Mouse (Mus musculus): ENCODE results near the gene Vsig8.
A peak's percentile ranks its signal among the peaks of the same experiment; 100 is the strongest.

Vsig8 gene

DNA sequence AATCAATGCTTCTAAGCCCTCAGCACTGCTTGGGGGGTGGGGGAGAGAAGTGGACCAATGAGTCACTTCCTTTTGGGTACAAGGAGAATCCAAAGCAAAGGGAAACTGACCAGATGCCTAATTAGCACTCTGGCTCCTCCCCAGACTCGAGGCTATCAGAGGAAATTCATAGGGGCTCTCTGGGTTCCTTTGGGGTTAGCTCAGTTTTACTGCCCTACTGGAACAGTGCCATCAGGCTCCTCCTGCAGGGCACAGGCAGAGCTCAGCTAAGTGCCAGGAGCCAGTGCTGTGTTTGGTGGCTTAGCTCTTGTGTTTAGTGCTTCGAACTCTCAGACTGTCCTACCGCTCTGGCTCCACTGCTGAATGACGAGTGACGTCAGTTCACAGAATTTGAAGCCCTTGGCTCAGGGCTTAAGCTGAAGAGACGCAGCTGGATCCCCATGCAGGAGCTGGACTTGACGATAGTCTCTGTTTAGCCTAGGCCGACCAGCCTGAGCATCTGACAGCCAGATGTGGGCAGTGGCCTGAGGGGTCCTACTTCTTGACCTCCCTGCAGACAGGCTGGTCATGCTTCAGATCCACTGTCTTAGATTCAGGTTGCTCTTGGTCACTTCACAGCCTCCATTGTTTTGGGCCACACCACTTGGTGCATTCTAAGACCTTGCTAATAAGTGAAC is 25.1 kb upstream of the Vsig8 start:
- DNase-seq = peak; percentile 21

DNA sequence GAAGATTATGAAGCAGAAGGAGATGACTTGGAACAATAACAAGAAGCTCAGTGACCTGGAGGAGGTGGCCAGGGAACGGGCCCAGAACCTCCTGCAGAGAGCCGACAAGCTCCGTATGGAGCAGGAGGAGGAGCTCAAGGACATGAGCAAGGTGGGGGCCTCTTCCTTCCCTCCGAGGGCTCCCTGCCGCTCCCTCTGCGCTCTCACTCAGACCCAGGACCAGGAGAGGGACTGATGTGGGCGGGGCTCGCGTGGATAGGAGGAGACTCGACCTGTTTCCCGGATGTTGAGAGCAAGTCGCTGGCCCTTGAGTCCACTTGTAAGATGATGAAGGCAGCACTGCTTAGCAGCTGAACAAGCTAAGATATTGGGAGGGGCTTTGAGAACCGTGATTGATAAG is 23.2 kb upstream of the Vsig8 start:
- DNase-seq = peak; percentile 49

DNA sequence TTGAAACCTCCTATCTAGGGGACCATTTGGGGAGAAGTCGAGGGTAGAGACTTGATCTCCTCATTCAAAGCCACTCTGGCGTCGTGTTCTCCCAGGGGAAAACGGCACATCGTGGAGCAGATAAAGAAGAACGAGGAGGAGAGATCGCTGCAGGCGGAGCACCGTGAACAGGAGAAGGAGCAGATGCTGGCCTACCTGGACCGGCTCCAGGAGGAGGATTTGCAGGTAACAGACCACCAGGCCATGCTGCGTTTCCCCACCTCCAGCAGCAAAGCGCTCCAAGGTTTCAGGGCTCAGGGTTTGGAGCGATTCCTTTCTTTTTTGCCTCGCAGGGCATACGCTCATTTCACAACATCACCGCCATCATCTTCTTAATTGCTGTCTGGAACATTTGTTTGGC is 20.6 kb upstream of the Vsig8 start:
- DNase-seq = no peak

GRCm38 (mm10) chr1:172539827-172540226 is 15.9 kb upstream of the Vsig8 start:
- DNase-seq = no peak

- no peak for DNase-seq
Measured at GRCm38 (mm10) chr1:172540283-172540820, 15.4 kb upstream of the Vsig8 start.

DNA sequence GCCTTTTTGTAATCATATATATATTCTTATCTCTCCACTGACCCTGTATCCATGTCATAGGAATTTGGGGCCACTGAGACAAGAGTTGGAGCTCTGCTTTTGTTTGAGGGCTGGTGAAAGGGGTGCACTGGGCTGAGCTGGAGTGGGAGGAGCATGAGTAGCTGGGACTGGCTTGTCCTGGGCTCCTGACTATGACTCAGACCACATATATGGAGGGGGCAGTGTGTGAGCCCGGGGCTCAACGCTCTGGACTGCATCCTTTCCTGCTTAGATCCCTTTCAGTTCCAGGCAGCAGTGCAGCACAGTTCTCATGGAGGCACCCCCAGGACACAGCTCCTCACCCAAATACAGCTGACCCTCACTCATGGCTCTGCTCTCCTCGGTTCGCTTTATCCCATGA is 9.7 kb upstream of the Vsig8 start:
- no peak for DNase-seq

DNA sequence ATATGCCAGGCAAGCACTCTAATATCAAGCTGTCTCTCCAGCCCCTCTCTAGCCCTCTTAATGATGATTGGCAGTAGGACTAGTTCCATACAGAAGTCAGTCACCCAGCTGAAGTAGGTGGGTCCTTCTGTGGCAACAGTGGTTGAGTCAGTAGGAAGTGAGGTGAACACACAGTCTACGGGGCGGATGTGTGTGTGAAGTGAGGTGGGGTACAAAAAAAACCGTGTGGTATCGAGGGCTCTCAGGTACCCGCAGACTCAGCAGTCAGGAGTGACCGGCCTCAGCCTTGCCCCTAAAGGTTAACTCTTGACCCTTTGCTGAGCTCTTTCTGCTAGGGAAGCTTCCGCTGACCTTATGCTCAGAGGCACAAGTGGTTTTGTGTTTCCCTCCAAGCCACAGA is 7.2 kb upstream of the Vsig8 start:
- DNase-seq = no peak

GRCm38 (mm10) chr1:172549314-172549713 is 6.4 kb upstream of the Vsig8 start:
- DNase-seq = no peak

DNA sequence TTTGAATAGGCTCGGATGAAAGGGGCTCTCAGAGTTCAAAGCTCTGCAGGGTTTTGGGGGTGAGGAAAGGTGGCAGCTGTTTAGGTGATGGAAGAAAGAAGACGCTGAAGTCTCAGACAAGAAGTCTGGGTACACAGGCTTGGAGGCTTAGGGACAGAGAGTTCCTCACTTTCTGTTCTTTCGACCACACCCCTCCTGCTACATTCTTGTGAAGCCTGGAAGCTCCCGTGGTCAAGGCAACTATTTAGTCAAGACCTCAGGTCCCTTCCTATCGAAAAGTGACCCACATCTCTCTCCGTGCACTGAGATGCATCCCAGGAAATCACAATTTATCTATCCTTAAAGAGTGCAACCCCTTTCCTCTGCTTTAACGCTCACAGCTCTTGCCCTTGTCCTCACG is 6.0 kb upstream of the Vsig8 start:
- no peak for DNase-seq

GRCm38 (mm10) chr1:172550551-172550951 is 5.2 kb upstream of the Vsig8 start:
- peak; percentile 69 for DNase-seq

DNA sequence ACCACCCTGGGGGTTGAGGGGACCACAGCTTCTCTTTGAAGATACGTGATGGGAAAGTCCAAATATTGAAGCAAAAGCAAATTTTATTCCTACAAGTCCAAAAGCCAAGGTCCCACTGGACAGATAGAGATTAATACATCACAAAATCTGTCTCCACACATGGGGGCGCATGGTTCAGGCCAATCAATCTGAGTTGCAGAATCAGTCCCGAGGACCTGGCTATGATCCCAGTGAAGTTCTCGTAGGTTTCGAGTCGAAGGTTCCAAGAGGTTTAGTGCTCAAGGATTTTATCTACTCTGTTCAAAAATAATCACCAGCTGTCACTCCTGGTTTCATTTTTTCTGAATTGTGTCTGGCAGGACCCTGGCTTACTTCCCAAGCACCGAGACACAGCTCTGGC is 4.7 kb upstream of the Vsig8 start:
- no peak for DNase-seq

DNA sequence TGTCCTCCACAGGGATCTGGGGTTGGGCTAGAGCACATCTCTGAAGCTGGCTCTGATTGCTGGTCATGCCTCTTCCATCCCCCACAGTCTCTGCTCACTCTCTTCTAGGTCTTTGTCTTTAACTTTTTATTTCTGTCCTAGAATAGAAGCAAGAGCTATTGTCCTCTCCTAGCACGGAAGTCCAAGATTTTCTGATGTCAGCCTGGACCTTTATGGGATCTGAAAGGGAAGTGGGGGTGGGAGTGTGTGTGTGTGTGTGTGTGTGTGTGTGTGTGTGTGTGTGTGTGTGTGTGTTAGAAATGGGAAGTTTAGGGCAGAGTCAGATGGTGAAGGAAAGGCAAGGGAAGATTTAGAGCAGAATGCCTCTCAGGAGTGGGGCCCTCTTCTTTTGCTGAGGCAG is 3.1 kb upstream of the Vsig8 start:
- peak; percentile 53 for DNase-seq

- peak; percentile 86 for DNase-seq
Measured at GRCm38 (mm10) chr1:172562641-172563464, 7.1 kb downstream of the Vsig8 start.

- no peak for DNase-seq
Measured at GRCm38 (mm10) chr1:172563465-172563828, 7.7 kb downstream of the Vsig8 start.

DNA sequence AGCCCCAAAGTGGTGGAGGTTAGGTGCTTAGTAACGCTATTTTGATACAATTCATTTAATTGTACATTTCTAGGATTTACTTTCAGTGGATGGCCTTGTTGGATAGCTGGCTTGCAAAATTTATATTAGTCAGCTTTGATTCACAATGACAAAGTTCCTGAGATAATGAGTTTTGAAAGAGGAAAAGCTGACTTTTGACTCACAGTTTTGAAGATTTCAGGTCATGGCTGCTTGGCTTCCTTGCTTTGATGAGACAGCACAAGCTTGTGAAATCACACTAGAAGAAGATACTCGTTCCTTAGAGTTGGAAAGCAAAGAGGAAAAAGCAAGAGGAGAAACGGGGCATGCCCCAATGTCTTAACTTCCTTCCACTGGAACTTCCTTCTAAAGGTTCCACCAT is 10.4 kb downstream of the Vsig8 start:
- DNase-seq = no peak

- no peak for DNase-seq
Measured at GRCm38 (mm10) chr1:172567758-172568157, 12.0 kb downstream of the Vsig8 start.

- DNase-seq = no peak
Measured at GRCm38 (mm10) chr1:172580116-172580515, 24.4 kb downstream of the Vsig8 start.

DNA sequence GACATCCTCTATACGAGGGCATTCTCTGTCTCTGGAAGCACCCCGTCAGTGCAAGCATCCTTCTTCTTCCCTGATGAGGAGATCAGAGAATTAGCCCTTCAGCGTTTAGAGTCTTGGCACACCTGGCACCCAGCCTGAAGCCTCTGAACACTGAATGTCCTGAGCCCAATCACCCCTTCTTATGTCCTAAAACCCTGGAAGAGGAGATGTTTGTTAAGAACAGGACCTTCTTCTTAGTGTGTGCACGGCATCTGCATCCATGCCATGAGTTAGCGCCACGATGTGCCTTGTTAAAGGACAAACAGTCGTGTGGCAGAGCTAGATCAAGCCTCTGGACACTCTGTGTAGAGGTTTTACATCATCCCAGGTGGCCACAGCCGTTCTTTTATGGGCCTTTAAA is 26.7 kb downstream of the Vsig8 start:
- no peak for DNase-seq

DNA sequence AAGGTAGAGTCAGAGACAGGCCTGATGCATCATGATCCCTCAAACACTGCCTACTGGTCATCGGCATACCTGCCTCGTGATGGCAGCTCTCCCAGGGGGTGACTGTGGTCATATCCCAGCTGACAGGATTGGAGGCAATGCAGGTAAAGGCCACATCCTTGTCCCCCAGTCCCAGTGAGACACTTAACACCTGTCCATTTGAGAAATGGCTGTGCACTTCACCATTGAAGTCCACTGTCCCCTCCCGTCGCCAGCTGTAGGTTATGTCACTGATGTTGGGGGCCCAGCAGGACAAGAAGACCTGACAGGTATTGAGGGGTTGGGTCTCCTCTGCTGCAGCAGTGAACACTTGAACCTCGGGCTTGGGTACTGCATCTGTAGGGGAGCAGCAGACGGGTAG is 28.5 kb downstream of the Vsig8 start:
- no peak for DNase-seq

- DNase-seq = no peak
Measured at GRCm38 (mm10) chr1:172585026-172585425, 29.3 kb downstream of the Vsig8 start.

DNA sequence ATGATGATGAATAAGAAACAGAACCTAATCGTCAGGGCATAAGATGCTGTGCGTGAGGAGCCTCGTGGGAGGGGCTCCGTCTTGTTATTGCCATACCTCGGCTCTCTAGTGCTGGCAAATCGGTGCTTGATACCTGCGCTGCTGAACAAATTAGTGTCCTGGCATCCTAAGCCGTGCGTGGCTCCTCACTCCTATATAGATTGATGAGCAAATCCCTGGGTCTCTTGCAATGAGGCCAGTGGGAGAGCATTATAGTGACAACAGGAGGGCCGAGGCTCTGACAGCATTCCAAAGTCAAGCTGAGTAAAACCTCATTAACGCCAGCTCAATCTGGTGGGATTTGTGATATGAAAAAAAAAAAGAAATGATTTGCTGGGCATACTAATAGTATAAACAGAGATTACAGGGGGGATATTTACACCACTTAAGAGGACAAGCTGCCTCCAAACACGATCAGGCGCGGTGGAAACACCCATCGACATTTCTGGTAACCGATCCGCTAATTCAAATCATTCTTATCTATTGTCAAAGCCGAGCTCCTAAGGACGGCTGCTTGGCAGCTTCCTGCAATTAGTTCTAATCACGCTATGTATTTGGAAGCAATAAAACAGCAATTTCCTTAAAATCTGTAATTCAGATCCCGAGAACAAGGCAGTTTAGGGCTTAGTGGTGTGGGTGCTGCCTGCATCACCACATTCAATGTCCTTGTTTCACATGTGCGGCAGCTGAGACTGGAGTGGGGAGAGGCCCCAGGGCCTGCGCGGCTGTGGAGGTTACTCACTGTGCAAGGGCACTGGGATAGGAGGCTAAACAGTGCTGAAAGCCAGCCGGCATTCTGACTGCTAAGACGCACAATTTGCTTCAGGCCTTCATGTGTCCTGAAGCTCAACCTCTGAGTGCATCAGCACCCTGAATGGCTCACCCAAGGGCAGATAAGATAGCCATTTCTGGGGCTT is 30.2 kb downstream of the Vsig8 start:
- DNase-seq = no peak

- DNase-seq = peak; percentile 19
Measured at GRCm38 (mm10) chr1:172590385-172590784, 34.6 kb downstream of the Vsig8 start, which contains the start of gene Slamf8. Gene Slamf8 (minus strand): TSS chr1:172590568.

GRCm38 (mm10) chr1:172593321-172593720 is 37.6 kb downstream of the Vsig8 start:
- no peak for DNase-seq
